Mouse (Mus musculus) limb, embryonic 13.5 days (tissue): ENCODE results near the gene 1810013L24Rik. TPM values are rescaled to one million over a fixed set of nuclear protein-coding genes. Genes with fewer than 3 reads are reported as not detected.
"Not testable (repeated sequence)": the region's sequence is repeated elsewhere in the genome, so short reads cannot be mapped to it uniquely, and the experiment has no call there.

ENCODE experiments used
- ATAC-seq: fragments of 200-750 bp; cut with Nextera tagmentation; 2 replicates; pipeline ENCODE4 v1.8.0; 2017; ENCODE audit warnings: low read depth, moderate number of reproducible peaks, moderate TSS enrichment; ENCODE audit not compliant: low FRiP score
- H3K27ac ChIP-seq: fragments of 300-500 bp; sonication (generic); 2 replicates; pipeline ENCODE4 v1.5.1; 2015; ENCODE audit warnings: inconsistent platforms, mild to moderate bottlenecking, moderate library complexity
- H3K27me3 ChIP-seq: fragments of 300-500 bp; sonication (generic); 2 replicates; pipeline ENCODE4 v1.6.1; 2015; ENCODE audit warnings: mild to moderate bottlenecking, inconsistent platforms
- H3K36me3 ChIP-seq: fragments of 300-500 bp; sonication (generic); 2 replicates; pipeline ENCODE4 v1.6.1; 2015; ENCODE audit warnings: inconsistent platforms, mild to moderate bottlenecking, moderate library complexity
- H3K4me1 ChIP-seq: fragments of 300-500 bp; sonication (generic); 2 replicates; pipeline ENCODE4 v1.6.1; 2015; ENCODE audit warnings: inconsistent platforms
- H3K4me2 ChIP-seq: fragments of 300-500 bp; sonication (generic); replicated peaks from 2 replicates; pipeline ENCODE4 v1.6.1; 2015; ENCODE audit warnings: inconsistent platforms, mild to moderate bottlenecking, moderate library complexity
- H3K4me3 ChIP-seq: fragments of 300-500 bp; sonication (generic); 2 replicates; pipeline ENCODE4 v1.5.1; 2015; ENCODE audit warnings: moderate library complexity, mild to moderate bottlenecking, inconsistent platforms
- H3K9ac ChIP-seq: fragments of 300-500 bp; sonication (generic); 2 replicates; pipeline ENCODE4 v1.6.1; 2015; ENCODE audit warnings: mild to moderate bottlenecking, inconsistent platforms
- H3K9me3 ChIP-seq: fragments of 300-500 bp; sonication (generic); 2 replicates; pipeline ENCODE4 v1.6.1; 2016; ENCODE audit warnings: inconsistent platforms
- WGBS: fragments of 180-500 bp; shearing (Covaris S2); methylation state at CpG from one replicate; pipeline ENCODE4 v1.1.7; 2015; 5-methylcytosine and 5-hydroxymethylcytosine counted together
- polyA plus RNA-seq: library from polyadenylated mRNA; unstranded; fragments of >200 nt; fragmentation: Nextera tagmentation; extraction: Ambion mirVana; gene quantifications from 2 replicates; pipeline ENCODE4 v1.2.1, GENCODE M21; 2015

The 1810013L24Rik gene
- polyA plus RNA-seq, 1 experiment from 2014 or later: 21.3 TPM

- Histone ChIP-seq H3K27me3 (no peaks in the 10 kb centered on the region), H3K4me2 (no peak overlapping the region), H3K4me1 (no peaks in the 10 kb centered on the region), H3K9ac (no peak overlapping the region), H3K36me3 (peaks cover 5% of the 10 kb centered on the region; the same call in 1 of the 2 replicates), H3K27ac (no peak overlapping the region), H3K4me3 (no peak overlapping the region), H3K9me3 (no peaks in the 10 kb centered on the region)
- ATAC-seq: no peak; the same call in 1 of the 2 replicates
- 29% methylated on average over 2 of the region's 2 CpGs for WGBS
Measured at GRCm38 (mm10) chr16:8869715-8870114, 39.8 kb downstream of the 1810013L24Rik start.

- no peak overlapping the region for H3K27ac ChIP-seq
- no peak for ATAC-seq
- no peak overlapping the region for H3K4me3 ChIP-seq
- H3K4me1 ChIP-seq: no peaks in the 10 kb centered on the region
- H3K27me3 ChIP-seq: no peaks in the 10 kb centered on the region
- no peaks in the 10 kb centered on the region for H3K9me3 ChIP-seq
- H3K9ac ChIP-seq: no peak overlapping the region
- no peak overlapping the region for H3K4me2 ChIP-seq
- 88% methylated on average over 6 of the region's 6 CpGs for WGBS
- H3K36me3 ChIP-seq: no peaks in the 10 kb centered on the region
Measured at GRCm38 (mm10) chr16:8871376-8871775, 41.5 kb downstream of the 1810013L24Rik start.

DNA sequence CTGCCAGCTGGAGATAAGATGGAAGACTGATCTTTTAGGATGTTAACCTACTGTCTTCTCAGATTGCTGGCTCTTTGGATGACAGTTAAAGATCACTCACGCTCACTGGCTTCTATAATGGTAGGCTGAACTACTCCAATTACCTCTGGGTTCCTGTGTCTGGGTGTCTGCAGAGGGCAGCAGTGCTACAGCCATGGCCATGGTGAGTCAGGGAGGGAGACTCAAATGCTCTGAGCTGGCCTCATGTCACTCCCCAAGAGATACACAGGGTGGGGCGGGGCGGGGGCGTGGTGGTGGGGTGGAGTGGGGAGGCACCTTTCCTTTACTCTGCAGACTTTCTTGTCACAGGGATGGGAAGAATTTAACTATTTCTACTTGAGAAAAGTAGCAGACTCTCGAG, 42.1 kb downstream of the 1810013L24Rik start:
- no peaks in the 10 kb centered on the region for H3K36me3 ChIP-seq
- no peak for ATAC-seq
- WGBS: 35% methylated on average over 5 of the region's 5 CpGs
- H3K4me1 ChIP-seq: no peaks in the 10 kb centered on the region
- H3K4me2 ChIP-seq: no peak overlapping the region
- no peaks in the 10 kb centered on the region for H3K9me3 ChIP-seq
- no peak overlapping the region for H3K9ac ChIP-seq
- H3K27ac ChIP-seq: no peak overlapping the region
- no peak overlapping the region for H3K4me3 ChIP-seq
- H3K27me3 ChIP-seq: no peaks in the 10 kb centered on the region

DNA sequence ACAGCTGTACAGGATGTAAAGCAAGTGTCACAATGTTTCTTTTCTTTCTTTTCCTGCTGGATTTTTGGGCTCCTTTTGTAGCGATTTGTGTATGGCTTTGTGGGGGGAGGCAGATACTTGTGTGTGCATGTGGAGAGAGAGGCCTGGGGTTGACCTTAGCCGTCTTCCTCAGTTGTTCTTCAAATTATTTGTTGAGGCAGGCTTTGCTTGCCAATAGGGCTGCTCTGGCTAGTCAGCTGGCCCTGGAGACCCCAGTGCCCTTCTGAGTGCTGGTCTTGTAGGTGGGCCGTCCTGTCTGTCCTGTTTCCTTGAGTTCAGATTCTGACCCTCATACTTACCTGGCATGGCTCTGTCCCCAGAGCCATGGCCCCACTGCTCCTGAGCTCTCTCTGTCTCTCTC, 42.6 kb downstream of the 1810013L24Rik start:
- Histone ChIP-seq H3K27ac (no peak overlapping the region), H3K4me3 (no peak overlapping the region), H3K9ac (no peak overlapping the region), H3K36me3 (no peaks in the 10 kb centered on the region), H3K9me3 (no peaks in the 10 kb centered on the region), H3K4me2 (no peak overlapping the region), H3K4me1 (no peaks in the 10 kb centered on the region), H3K27me3 (no peaks in the 10 kb centered on the region)
- WGBS: 76% methylated on average over 3 of the region's 3 CpGs
- ATAC-seq: no peak

DNA sequence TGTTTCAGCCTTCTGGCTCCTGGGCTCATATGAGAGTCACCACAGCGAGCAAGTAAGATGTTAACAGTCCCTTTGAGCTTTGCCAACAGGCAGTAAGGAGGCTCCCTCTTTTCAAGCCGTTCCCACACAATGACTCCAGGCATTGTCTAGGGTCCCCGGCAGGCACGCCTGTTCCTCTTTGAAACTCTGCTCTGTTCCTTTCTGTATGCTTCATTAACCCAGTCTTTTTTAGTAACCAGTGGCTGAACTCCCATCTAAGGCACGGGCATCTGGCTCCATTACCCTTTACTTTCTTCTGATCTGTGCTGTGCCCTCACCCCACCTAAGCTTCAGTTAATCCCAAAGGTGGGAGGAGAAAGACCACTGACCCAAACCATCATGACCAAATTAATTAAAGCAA, 50.2 kb downstream of the 1810013L24Rik start:
- no peak for ATAC-seq
- WGBS: 61% methylated on average over 5 of the region's 5 CpGs
- Histone ChIP-seq H3K36me3 (no peaks in the 10 kb centered on the region), H3K9me3 (0 out of 2 replicates have a peak, but pooled peaks cover 3% of the 10 kb centered on the region), H3K4me3 (no peak overlapping the region), H3K27me3 (no peaks in the 10 kb centered on the region), H3K9ac (no peak overlapping the region), H3K27ac (no peak overlapping the region), H3K4me2 (no peak overlapping the region), H3K4me1 (no peaks in the 10 kb centered on the region)

DNA sequence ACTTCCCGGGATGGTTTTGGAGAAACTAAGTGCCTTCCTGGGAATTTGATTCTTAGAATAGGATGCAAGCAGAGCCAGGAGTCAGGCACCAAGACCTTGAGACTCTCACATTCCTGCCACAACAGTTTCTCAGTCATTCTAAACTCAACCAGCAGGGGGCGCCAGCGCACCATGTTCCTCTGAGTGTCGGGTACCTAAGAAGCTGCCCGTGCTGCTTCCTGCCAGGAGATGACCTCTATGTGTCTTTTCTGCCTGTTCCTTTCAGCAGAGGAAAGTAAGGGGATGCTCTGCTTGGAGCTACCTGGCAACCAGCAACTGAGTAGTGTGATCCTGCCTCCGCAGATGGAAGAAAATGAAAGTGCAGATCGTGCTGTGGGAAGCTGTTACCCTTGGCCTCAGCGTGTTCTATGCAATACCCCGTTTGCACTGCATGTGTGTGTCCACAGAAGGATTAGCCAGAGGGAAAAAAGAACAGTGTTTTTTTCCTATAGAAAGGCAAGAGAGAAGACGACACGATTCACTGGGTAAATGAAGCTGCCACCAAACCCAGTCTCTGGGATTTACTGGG, 53.9 kb downstream of the 1810013L24Rik start:
- Histone ChIP-seq H3K27me3 (no peaks in the 10 kb centered on the region), H3K4me3 (no peak overlapping the region), H3K27ac (no peak overlapping the region), H3K9ac (no peak overlapping the region), H3K36me3 (no peaks in the 10 kb centered on the region), H3K9me3 (0 out of 2 replicates have a peak, but pooled peaks cover 3% of the 10 kb centered on the region), H3K4me1 (no peaks in the 10 kb centered on the region), H3K4me2 (peak overlapping the region; percentile 34; the same call in 1 of the 2 replicates)
- no peak for ATAC-seq
- WGBS: 47% methylated on average over 11 of the region's 11 CpGs

DNA sequence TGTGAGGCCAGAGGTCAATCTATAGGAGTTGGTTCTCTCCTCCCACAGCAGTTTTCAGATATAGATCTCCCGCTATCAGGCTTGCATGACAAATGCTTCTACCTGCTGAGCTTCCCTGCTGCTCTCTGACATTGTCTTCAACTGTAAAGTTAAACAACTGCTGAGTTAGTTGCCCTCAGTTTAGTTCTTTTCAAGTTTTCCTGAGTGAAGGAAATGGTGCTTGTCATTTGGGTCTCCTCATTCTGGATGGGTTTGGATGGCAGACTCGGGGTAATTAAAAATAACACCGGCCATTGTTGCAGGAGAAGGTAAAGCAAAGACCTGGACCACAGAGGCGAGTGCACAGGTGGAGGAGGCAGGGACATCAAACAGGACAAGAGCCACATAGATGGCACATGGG, 64.3 kb downstream of the 1810013L24Rik start:
- not testable (repeated sequence) for H3K9ac ChIP-seq
- 57% methylated on average over 4 of the region's 4 CpGs for WGBS

GRCm38 (mm10) chr16:8895301-8895700, 65.4 kb downstream of the 1810013L24Rik start:
- Histone ChIP-seq H3K27me3 (no peaks in the 10 kb centered on the region), H3K9ac (no peak overlapping the region), H3K4me1 (no peaks in the 10 kb centered on the region), H3K4me2 (no peak overlapping the region), H3K4me3 (no peak overlapping the region), H3K36me3 (no peaks in the 10 kb centered on the region), H3K27ac (no peak overlapping the region), H3K9me3 (no peaks in the 10 kb centered on the region)
- 92% methylated on average over 4 of the region's 4 CpGs for WGBS
- ATAC-seq: no peak

More for the DNA sequence above, 64.3 kb downstream of the 1810013L24Rik start:
- not testable (repeated sequence) for H3K36me3 ChIP-seq, H3K27me3 ChIP-seq, H3K27ac ChIP-seq, H3K4me2 ChIP-seq, ATAC-seq, H3K4me3 ChIP-seq, H3K4me1 ChIP-seq, H3K9me3 ChIP-seq

- not testable (repeated sequence) for ATAC-seq, H3K4me1 ChIP-seq, H3K4me3 ChIP-seq, H3K4me2 ChIP-seq, H3K36me3 ChIP-seq, H3K27ac ChIP-seq, H3K9ac ChIP-seq, H3K27me3 ChIP-seq, H3K9me3 ChIP-seq
- 16% methylated on average over 2 of the region's 2 CpGs for WGBS
Measured at GRCm38 (mm10) chr16:8906115-8906514, 76.2 kb downstream of the 1810013L24Rik start.

Other genes with a start within 250 kb of the 1810013L24Rik start
- 53.1 and 53.3 TPM in 2 replicates for gene Pmm2, start 192.4 kb upstream of the 1810013L24Rik start, polyA plus RNA-seq
- gene Tmem186, start 192.4 kb upstream of the 1810013L24Rik start, polyA plus RNA-seq: 21.1 and 21.8 TPM in 2 replicates
- gene Carhsp1, start 157.9 kb upstream of the 1810013L24Rik start, polyA plus RNA-seq: 108 and 109 TPM in 2 replicates
- not detected in 2 replicates for gene Gm5767, start 149.3 kb upstream of the 1810013L24Rik start, polyA plus RNA-seq
- gene Usp7, start 37.8 kb upstream of the 1810013L24Rik start, polyA plus RNA-seq: 31.9 and 36.8 TPM in 2 replicates